Mouse (Mus musculus) limb, embryonic 15.5 days (tissue): ENCODE data around the gene Fgd6. TPM values are rescaled to one million over a fixed set of nuclear protein-coding genes. Genes with fewer than 3 reads are reported as not detected.

Experiments used
- ATAC-seq: fragments of 200-750 bp; cut with Nextera tagmentation; 2 replicates; pipeline ENCODE4 v1.8.0; 2017; ENCODE audit warnings: low read depth, moderate TSS enrichment; ENCODE audit not compliant: insufficient number of reproducible peaks, low FRiP score, low TSS enrichment
- H3K27ac ChIP-seq: fragments of 300-500 bp; sonication (generic); 2 replicates; pipeline ENCODE4 v1.5.1; 2015; ENCODE audit warnings: moderate library complexity, mild to moderate bottlenecking, inconsistent platforms
- H3K27me3 ChIP-seq: fragments of 300-500 bp; sonication (generic); 2 replicates; pipeline ENCODE4 v1.6.1; 2015; ENCODE audit warnings: inconsistent platforms
- H3K36me3 ChIP-seq: fragments of 300-500 bp; sonication (generic); 2 replicates; pipeline ENCODE4 v1.6.1; 2015; ENCODE audit warnings: inconsistent platforms
- H3K4me1 ChIP-seq: fragments of 300-500 bp; sonication (generic); 2 replicates; pipeline ENCODE4 v1.6.1; 2015; ENCODE audit warnings: inconsistent platforms
- H3K4me2 ChIP-seq: fragments of 300-500 bp; sonication (generic); 2 replicates; pipeline ENCODE4 v1.6.1; 2015; ENCODE audit warnings: mild to moderate bottlenecking, inconsistent platforms
- H3K4me3 ChIP-seq: fragments of 300-500 bp; sonication (generic); 2 replicates; pipeline ENCODE4 v1.5.1; 2015; ENCODE audit warnings: mild to moderate bottlenecking, inconsistent platforms
- H3K9ac ChIP-seq: fragments of 300-500 bp; sonication (generic); 2 replicates; pipeline ENCODE4 v1.6.1; 2015; ENCODE audit warnings: inconsistent platforms
- H3K9me3 ChIP-seq: fragments of 300-500 bp; sonication (generic); 2 replicates; pipeline ENCODE4 v1.6.1; 2016; ENCODE audit warnings: inconsistent platforms
- WGBS: fragments of 180-500 bp; shearing (Covaris S2); methylation state at CpG from one replicate; pipeline ENCODE4 v1.1.7; 2015; 5-methylcytosine and 5-hydroxymethylcytosine counted together
- polyA plus RNA-seq: library from polyadenylated mRNA; unstranded; fragments of >200 nt; fragmentation: Nextera tagmentation; extraction: Ambion mirVana; gene quantifications from 2 replicates; pipeline ENCODE4 v1.2.1, GENCODE M21; 2015

Fgd6 gene
- polyA plus RNA-seq, 1 experiment from 2014 or later: 2.8 TPM

DNA sequence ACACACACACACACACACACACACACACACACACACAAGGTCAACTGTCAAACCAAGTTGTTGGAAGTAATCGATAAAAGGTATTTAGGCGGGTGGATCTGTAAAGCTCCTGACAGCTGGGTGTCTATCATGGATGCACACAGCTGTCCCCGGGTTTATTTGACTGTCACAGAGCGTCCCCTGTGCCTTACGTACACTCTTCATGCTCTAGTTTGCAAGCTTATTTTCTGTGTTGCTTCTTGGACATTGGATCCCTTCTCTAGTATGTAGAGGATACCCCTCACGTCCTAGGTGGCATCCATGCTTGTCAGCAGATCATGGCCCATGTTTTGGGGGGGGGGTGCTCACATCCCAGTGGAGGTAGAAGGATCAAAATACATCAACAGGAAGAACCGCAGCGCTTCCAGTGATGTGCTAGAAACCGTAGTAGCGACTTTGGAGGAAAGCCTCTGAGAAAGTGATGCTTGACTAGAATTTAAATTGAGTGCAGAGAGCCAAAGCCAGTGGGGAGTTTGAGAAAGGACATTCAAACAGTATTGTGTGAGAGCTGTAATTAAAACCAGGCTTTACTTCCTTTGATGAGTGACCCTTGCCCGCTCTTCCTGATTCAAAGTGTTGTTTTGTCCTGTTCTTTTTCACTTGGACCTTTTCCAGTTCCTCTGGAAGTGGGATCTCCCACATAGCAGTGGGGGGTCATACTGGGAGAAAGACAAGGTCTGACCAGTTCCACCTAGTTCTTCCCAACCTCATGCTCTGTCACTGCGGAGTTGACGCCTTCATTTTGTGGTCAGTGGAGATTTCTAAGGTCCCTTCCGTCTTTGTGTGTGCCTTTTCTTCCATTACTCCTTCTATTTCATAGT is 41.4 kb downstream of the Fgd6 start:
- H3K4me2 ChIP-seq: no peak overlapping the region
- peaks cover 13% of the 10 kb centered on the region for H3K4me1 ChIP-seq
- no peak overlapping the region for H3K9ac ChIP-seq
- ATAC-seq: no peak
- H3K27ac ChIP-seq: no peak overlapping the region
- no peaks in the 10 kb centered on the region; the same call in 1 of the 2 replicates for H3K36me3 ChIP-seq
- H3K27me3 ChIP-seq: no peaks in the 10 kb centered on the region
- H3K4me3 ChIP-seq: no peak overlapping the region
- no peaks in the 10 kb centered on the region for H3K9me3 ChIP-seq
- WGBS: 73% methylated on average over 14 of the region's 14 CpGs

DNA sequence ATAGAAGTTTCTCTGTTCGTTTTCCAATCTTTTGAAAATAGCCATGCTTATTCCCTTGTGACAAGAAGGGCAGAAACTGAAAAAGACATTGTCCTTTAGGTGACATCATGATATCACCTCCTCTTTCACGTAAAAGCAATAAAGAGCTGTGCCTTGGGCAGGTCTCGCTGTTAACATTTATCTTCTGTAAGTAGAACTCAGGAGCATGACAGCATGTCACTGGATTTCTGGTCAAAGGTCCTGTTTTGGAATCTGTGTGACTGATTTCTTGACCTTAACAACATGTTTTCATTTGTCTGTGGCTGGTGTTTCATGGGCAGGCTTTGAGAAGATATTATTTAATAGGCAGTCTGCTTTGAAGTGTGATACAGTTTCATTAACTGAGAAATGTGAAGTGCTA is 44.9 kb downstream of the Fgd6 start:
- WGBS: 56% methylated on average over 3 of the region's 3 CpGs
- Histone ChIP-seq H3K4me1 (peaks cover 6% of the 10 kb centered on the region; the same call in 1 of the 2 replicates), H3K27ac (no peak overlapping the region), H3K9me3 (no peaks in the 10 kb centered on the region), H3K4me2 (no peak overlapping the region), H3K36me3 (no peaks in the 10 kb centered on the region), H3K27me3 (no peaks in the 10 kb centered on the region), H3K4me3 (no peak overlapping the region), H3K9ac (no peak overlapping the region)
- no peak for ATAC-seq

DNA sequence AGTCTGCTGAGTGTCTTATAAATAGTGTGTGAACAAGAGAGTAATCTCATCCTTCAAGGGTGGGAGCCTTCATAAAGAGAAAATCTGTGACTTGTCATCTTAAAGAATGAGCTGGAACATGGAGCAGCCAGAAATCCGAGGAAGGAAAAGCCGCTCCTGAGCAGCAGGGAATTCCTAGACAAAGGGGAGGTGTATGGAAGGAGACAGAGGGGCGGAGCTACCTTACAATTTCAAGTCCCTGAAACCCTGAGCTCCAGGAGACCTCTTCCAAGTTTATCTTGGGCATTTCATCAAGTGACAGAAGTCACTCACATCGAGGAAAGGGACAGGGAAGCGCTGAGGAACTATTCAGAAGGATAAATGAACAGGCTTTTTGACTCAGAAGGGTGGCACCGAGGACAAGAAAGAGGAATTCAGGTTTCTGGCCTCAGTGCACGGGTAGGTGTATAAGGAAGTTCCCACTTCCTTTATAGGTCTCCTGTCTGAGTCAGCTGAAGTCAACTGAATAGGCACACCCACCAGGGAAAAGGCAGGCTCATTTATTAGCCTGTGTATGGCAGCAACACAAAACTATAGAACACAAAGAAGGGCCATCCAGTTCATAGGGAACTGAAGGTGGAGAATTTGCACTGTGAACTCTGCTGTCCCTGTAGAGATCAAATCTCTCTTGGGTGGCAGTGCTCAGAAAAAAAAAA is 46.4 kb downstream of the Fgd6 start:
- Histone ChIP-seq H3K9me3 (no peaks in the 10 kb centered on the region), H3K27me3 (no peaks in the 10 kb centered on the region), H3K9ac (no peak overlapping the region), H3K4me2 (no peak overlapping the region), H3K27ac (no peak overlapping the region), H3K36me3 (no peaks in the 10 kb centered on the region), H3K4me1 (peaks cover 6% of the 10 kb centered on the region; the same call in 1 of the 2 replicates), H3K4me3 (no peak overlapping the region)
- WGBS: 41% methylated on average over 7 of the region's 7 CpGs
- no peak for ATAC-seq

DNA sequence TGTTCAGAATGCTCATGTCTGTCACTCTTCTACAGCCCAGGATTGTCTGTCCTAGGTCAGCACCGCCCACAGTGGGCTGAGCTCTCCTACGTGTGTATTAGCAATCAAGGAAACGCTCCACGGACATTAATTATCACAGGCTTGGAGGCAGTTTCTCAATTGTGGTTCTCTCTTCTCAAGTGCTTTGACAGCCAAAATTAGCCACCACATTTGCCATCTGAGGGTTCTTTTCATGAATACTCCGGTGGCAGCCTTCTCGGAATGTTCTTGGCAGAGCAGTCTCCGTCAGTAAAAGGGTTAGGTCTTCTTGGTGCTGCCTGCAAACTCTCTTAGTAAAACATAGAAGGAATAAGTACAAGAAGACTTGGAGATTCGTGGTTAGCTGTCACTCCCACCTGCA is 50.5 kb downstream of the Fgd6 start:
- no peak overlapping the region for H3K4me3 ChIP-seq
- H3K9ac ChIP-seq: no peak overlapping the region
- no peaks in the 10 kb centered on the region for H3K27me3 ChIP-seq
- H3K27ac ChIP-seq: no peak overlapping the region
- ATAC-seq: no peak
- H3K4me2 ChIP-seq: no peak overlapping the region
- peaks cover 8% of the 10 kb centered on the region; the same call in 1 of the 2 replicates for H3K4me1 ChIP-seq
- 0 out of 2 replicates have a peak, but pooled peaks cover 5% of the 10 kb centered on the region for H3K36me3 ChIP-seq
- 75% methylated on average over 8 of the region's 8 CpGs for WGBS
- no peaks in the 10 kb centered on the region for H3K9me3 ChIP-seq

DNA sequence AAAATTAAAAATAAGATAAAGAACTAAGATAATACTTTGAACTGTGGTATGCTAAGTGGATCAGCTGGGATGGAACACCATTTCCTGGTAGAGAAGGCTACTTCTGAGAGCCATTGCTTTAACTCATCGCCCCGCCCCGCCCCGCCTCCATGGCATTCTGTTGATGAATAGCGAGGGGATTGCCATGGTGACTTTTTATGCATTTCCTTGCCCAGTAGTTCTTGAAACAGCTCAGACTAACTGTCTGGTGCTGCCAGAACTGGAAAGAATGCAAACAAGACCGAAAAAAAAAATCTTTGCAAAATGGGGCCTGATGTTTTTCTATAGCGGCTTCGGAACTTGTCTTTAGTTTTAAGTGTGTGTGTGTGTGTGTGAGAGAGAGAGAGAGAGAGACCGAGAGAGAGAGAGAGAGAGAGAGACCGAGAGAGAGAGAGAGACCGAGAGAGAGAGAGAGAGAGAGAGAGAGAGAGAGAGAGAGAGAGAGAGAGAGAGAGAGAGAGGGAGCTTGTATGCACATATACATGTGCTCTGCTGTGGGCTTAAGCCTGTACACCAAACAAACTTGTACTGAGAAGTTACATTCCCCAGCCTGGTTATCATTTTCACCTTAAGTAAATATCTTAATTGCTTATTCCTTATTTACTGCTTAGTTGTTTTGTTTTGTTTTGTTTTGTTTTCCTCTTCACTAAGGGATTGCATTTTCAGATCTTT is 51.7 kb downstream of the Fgd6 start:
- no peak for ATAC-seq
- no peak overlapping the region for H3K4me3 ChIP-seq
- no peak overlapping the region for H3K9ac ChIP-seq
- WGBS: 79% methylated on average over 8 of the region's 11 CpGs
- no peaks in the 10 kb centered on the region for H3K9me3 ChIP-seq
- no peaks in the 10 kb centered on the region for H3K27me3 ChIP-seq
- 0 out of 2 replicates have a peak, but pooled peaks cover 3% of the 10 kb centered on the region for H3K4me1 ChIP-seq
- H3K36me3 ChIP-seq: peaks cover 8% of the 10 kb centered on the region; the same call in 1 of the 2 replicates
- no peak overlapping the region for H3K27ac ChIP-seq
- no peak overlapping the region for H3K4me2 ChIP-seq

DNA sequence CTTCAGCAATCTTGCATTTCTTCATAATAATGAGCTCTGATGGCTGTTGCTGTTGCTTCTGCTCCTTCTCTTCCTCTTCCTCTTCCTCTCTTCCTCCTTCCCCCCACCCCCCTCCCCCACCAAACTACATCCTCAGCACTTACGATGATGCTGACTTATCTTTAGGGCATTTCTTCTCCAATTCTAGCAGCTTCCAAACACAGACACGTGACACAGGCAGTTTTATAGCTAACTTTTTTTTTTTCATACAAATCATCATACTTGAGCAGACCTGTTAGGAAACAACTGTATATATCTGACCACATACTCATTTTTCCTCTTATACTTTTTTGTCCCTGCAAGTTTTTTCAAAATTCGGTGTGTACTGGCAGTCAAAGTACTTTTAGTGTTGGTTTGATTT is 54.2 kb downstream of the Fgd6 start:
- H3K4me2 ChIP-seq: no peak overlapping the region
- ATAC-seq: no peak
- peaks cover 9% of the 10 kb centered on the region; the same call in 1 of the 2 replicates for H3K36me3 ChIP-seq
- no peaks in the 10 kb centered on the region for H3K9me3 ChIP-seq
- H3K4me1 ChIP-seq: 0 out of 2 replicates have a peak, but pooled peaks cover 3% of the 10 kb centered on the region
- H3K9ac ChIP-seq: no peak overlapping the region
- no peaks in the 10 kb centered on the region for H3K27me3 ChIP-seq
- H3K27ac ChIP-seq: no peak overlapping the region
- no peak overlapping the region for H3K4me3 ChIP-seq
- WGBS: 84% methylated on average over 3 of the region's 3 CpGs

DNA sequence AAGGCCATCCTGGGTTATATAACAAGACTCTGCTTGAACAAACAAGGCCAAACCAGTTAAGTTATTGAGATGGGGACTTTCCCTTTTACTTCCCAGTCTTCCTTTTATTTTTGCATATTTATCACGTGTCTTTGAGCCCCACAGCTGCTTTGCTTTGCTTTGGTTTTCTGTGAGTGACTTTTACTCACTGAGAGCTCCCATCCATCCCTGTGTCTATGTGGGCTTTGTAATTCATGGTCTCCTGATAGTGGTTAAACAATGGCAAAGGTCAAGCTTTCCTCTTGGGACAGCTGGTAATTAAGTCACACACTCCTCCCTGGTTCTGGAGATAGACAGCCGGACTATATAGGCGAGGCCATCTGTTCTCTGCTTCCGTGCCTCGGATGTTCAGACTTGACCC is 57.7 kb downstream of the Fgd6 start:
- 68% methylated on average over 5 of the region's 5 CpGs for WGBS

DNA sequence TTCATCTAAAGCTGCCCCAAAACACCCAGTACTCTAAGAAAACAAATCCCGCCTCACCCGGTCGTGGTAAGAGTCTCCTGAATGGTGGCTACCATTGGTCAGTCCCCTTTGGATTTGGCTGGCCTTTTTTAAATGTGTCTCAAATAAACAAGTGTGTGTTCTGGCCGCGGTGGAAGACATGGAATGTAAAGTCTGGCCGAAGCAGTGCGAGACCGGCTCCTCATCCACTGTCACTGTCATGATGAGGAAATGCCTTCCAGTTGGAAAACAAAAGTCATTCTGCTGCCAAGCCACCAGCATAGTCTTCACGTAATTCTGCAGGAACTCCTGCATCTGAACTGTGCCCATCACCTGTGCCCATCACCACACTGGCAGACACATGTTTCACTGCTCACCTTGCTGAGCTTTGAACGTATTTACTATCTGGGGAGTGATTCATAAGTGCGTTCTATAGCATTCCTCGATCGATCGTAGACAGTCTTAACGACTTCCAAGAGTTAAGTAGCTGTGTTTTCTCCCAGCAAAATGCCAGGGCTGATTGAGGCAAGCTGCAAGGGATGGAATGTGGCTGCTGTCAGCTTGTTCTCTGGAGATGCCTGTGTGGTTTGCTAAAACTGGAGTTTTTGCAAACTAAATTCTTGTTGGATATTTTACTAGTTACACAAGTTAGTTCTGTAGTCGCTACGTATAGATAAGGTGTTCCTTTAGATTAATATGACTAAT is 60.1 kb downstream of the Fgd6 start:
- Histone ChIP-seq H3K4me2 (no peak overlapping the region), H3K27ac (no peak overlapping the region), H3K36me3 (peaks cover 7% of the 10 kb centered on the region; the same call in 1 of the 2 replicates), H3K9me3 (no peaks in the 10 kb centered on the region), H3K4me1 (no peaks in the 10 kb centered on the region), H3K4me3 (no peak overlapping the region), H3K9ac (no peak overlapping the region), H3K27me3 (no peaks in the 10 kb centered on the region)
- no peak for ATAC-seq
- WGBS: 66% methylated on average over 17 of the region's 17 CpGs

More for the DNA sequence above, 57.7 kb downstream of the Fgd6 start:
- no peak overlapping the region for H3K27ac ChIP-seq
- H3K27me3 ChIP-seq: no peaks in the 10 kb centered on the region
- H3K4me2 ChIP-seq: no peak overlapping the region
- H3K4me1 ChIP-seq: no peaks in the 10 kb centered on the region
- no peak overlapping the region for H3K4me3 ChIP-seq
- no peaks in the 10 kb centered on the region for H3K9me3 ChIP-seq
- H3K36me3 ChIP-seq: peaks cover 9% of the 10 kb centered on the region; the same call in 1 of the 2 replicates
- ATAC-seq: no peak
- H3K9ac ChIP-seq: no peak overlapping the region

DNA sequence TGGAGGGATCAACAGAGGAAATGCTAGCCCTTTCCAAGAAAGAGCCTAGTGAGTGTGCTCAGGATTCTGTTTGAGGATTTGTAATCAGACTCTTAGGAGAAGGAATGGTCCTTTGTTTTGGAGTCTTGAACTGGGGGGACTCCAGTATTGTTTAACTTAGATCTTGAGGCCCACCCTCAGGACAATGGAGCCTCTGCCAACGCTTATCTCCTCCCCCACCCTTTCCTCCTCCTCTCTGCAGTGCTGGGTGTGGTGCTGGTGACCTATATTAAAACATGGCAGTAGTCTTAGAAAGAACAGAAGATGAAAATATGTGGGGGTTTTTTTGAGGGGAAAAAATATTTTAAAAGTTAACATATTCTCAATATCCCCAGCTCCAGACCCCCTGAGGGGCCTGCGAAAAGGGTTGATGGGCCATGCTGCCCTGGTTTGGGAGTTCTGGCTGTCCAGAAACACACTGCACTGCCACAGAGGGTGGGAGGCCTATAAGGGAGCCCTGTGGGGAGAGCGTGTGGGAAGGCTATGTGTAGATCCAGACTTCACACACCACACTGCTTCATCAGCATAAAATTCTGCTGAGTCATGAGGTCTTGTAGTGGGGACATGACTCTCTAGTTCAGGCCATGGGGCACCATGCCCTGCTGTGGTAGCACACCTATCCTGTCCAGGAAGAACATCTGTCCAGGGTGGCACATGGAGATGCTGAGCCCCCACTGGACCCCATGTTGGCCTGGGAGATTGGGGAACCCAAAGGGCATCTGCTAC is 61.5 kb downstream of the Fgd6 start:
- Histone ChIP-seq H3K4me2 (no peak overlapping the region), H3K4me3 (no peak overlapping the region), H3K9me3 (no peaks in the 10 kb centered on the region), H3K27me3 (no peaks in the 10 kb centered on the region), H3K4me1 (no peaks in the 10 kb centered on the region), H3K9ac (no peak overlapping the region), H3K27ac (no peak overlapping the region), H3K36me3 (0 out of 2 replicates have a peak, but pooled peaks cover 2% of the 10 kb centered on the region)
- WGBS: 84% methylated on average over 3 of the region's 3 CpGs
- ATAC-seq: no peak

DNA sequence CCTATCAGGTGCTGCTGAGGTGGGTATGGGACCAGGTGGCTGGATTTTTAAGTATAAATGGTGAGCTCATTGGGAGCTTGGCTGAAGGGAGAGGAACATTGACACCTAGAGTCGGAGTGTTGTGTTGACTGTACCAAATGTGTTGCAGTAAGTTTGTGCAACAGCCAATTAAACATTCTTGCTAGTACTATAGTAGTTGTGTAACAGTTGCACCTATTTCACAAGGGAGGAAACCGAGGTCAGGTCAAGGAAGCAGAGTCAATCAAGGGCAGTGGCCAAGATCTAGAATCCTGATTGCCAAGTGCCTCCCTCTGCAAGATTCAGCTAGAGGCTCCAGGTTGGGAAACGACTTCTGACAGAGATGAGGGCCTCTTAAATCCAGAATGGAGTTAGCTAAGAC is 62.3 kb downstream of the Fgd6 start:
- Histone ChIP-seq H3K36me3 (no peaks in the 10 kb centered on the region), H3K9me3 (no peaks in the 10 kb centered on the region), H3K27ac (no peak overlapping the region), H3K4me1 (no peaks in the 10 kb centered on the region), H3K4me3 (no peak overlapping the region), H3K4me2 (no peak overlapping the region), H3K27me3 (no peaks in the 10 kb centered on the region), H3K9ac (no peak overlapping the region)
- 72% methylated on average over 3 of the region's 3 CpGs for WGBS
- ATAC-seq: no peak

DNA sequence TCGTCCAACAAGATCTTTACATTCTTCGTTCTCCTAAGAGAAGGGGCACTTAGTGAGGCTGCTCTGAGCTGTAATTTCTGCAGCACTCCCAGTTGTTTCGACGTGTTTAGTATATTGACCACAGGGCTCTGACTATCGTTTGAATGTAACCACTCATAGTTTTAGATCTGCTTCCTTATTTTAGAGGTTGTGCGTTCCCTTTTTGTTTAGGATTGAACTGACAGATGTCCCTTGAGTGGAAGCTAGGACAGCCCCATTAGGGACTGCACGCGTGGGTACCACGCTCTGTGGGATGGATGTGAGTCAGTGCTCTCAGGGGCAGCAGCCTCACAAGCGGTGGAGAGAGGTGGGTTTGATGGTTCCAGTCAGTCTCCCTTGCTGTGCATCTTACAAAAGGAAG is 69.7 kb downstream of the Fgd6 start:
- 88% methylated on average over 10 of the region's 10 CpGs for WGBS
- no peaks in the 10 kb centered on the region for H3K9me3 ChIP-seq

More for the DNA sequence above, 69.7 kb downstream of the Fgd6 start:
- H3K4me1 ChIP-seq: 0 out of 2 replicates have a peak, but pooled peaks cover 3% of the 10 kb centered on the region
- H3K9ac ChIP-seq: no peak overlapping the region
- no peak overlapping the region for H3K4me2 ChIP-seq
- H3K27ac ChIP-seq: no peak overlapping the region
- ATAC-seq: no peak
- H3K4me3 ChIP-seq: no peak overlapping the region
- H3K36me3 ChIP-seq: no peaks in the 10 kb centered on the region
- no peaks in the 10 kb centered on the region for H3K27me3 ChIP-seq
